In the genomic region with DNA sequence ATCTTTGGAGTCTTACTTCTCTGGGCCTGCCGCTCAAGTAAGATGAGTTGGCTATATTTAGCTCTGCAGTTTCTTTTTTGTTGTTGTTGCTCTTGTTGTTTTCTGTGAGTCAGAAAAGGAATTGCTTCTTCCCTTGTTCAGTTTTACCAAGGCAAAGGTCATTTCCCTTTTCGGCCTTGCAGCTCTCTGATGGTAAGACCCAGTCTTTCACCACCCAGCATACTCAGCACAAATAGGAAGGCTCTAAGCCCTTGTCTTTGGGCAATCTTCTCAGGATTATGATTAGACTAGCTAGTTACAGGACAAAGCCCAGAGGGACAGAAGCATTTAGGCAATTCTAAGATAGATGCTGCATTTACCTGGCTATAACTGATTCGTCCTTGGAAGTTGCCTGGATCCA, we compare ENCODE assay signal across 9 mouse cellular contexts. TPM values are rescaled to one million over a fixed set of nuclear protein-coding genes. Genes with fewer than 3 reads are reported as not detected.
DNase-seq lines count a peak whose midpoint lies in the region; ATAC-seq and TF ChIP-seq lines count a peak whose summit lies in the region.
"Had no signal": no experiment of that assay in that cellular context is flagged by ENCODE, and none has a peak within 500 bp of the region (broad histone marks: within the 10 kb centered on the region; RNA-seq: fewer than 3 reads in every experiment).

No protein-coding gene starts in this region.

- H3K4me1 ChIP-seq in liver, adult 2 months (ENCODE audit: control insufficient read depth, insufficient read depth, low read length): peaks cover 11% of the 10 kb centered on the region
- H3K4me1 ChIP-seq in heart, embryonic 15.5 days (replicated peaks): peaks cover 26% of the 10 kb centered on the region
- H3K4me1 ChIP-seq in megakaryocyte, embryonic 14.5 days: peaks cover 51% of the 10 kb centered on the region

- DNase-seq in adrenal gland, adult 2 months: peak; percentile 45
- no peak for DNase-seq in adrenal gland, adult 8-10 months
- peak; percentile 77 for DNase-seq in liver, adult 2 months (ENCODE audit: extremely low read depth, low read depth, low spot score)
- no peak for DNase-seq in liver
- no peak for DNase-seq in right cerebral cortex, postnatal 10 days (ENCODE audit: low spot score in 2 of 2)
- no peak for DNase-seq in spleen, postnatal 4 days (ENCODE audit: low spot score in 2 of 2)
- DNase-seq: adrenal gland, postnatal 25 days had no signal

- no peak for TF ChIP-seq POLR2A in liver, adult 2 months (IDR thresholded peaks at IDR 0.05; ENCODE audit: extremely low read depth, insufficient read depth, low read length)

- H3K27ac ChIP-seq in liver, adult 2 months (replicated peaks; ENCODE audit: insufficient read depth, low read depth, low read length): peak overlapping the region; percentile 71
- H3K27ac ChIP-seq in heart, embryonic 15.5 days: peak overlapping the region; percentile 85; the same call in 1 of the 2 replicates

- H3K27me3 ChIP-seq in liver, adult 2 months (ENCODE audit: control insufficient read depth, insufficient read depth, low read length): no peaks in the 10 kb centered on the region
- H3K27me3 ChIP-seq in heart, embryonic 15.5 days: no peaks in the 10 kb centered on the region
- no peaks in the 10 kb centered on the region for H3K27me3 ChIP-seq in megakaryocyte, embryonic 14.5 days (replicated peaks)

- peak overlapping the region; percentile 63 for H3K4me3 ChIP-seq in liver, adult 2 months (ENCODE audit: insufficient read depth, low read depth, low read length)
- H3K4me3 ChIP-seq in heart, embryonic 15.5 days: peak overlapping the region; percentile 89; the same call in 1 of the 2 replicates
- peak overlapping the region; percentile 100 for H3K4me3 ChIP-seq in megakaryocyte, embryonic 14.5 days (replicated peaks)

- peak overlapping the region; percentile 62 for H3K9ac ChIP-seq in liver, adult 2 months (ENCODE audit: low read depth, low read length)
- no peak overlapping the region for H3K9ac ChIP-seq in heart, embryonic 15.5 days

- peaks cover 13% of the 10 kb centered on the region for H3K79me2 ChIP-seq in liver, adult 2 months (ENCODE audit: control insufficient read depth, insufficient read depth, low read length)

- H3K9me3 ChIP-seq in heart, embryonic 15.5 days (replicated peaks): no peaks in the 10 kb centered on the region
- no peaks in the 10 kb centered on the region for H3K9me3 ChIP-seq in megakaryocyte, embryonic 14.5 days

- TF ChIP-seq CTCF in liver, adult 2 months (IDR thresholded peaks at IDR 0.05; ENCODE audit: low read depth, low read length): no peak

- 21% methylated on average over 3 of the region's 3 CpGs for WGBS in liver, adult 2 months
- 84% methylated on average over 3 of the region's 3 CpGs for WGBS in heart, embryonic 15.5 days

- H3K36me3 ChIP-seq in liver, adult 2 months (ENCODE audit: control insufficient read depth, insufficient read depth, low read length): peaks cover 31% of the 10 kb centered on the region
- H3K36me3 ChIP-seq in heart, embryonic 15.5 days: peaks cover 9% of the 10 kb centered on the region
- H3K36me3 ChIP-seq in megakaryocyte, embryonic 14.5 days (replicated peaks; ENCODE audit: low read length): peaks cover 47% of the 10 kb centered on the region

- no peak for ATAC-seq in heart, embryonic 15.5 days (replicated peaks; ENCODE audit: insufficient number of reproducible peaks, insufficient read depth, low FRiP score, low read depth)

- H3K4me2 ChIP-seq in heart, embryonic 15.5 days: 0 out of 2 replicates have a peak overlapping the region, but pooled peaks have one; percentile 1

RNA-seq across cellular contexts. Expression of a gene that starts 1.1 kb away (rescaled TPM):
- total RNA-seq in adrenal gland, adult 2 months (2021): 100 to 1,000 TPM; 106 to 112 TPM
- 20.8 and 25.6 TPM in 2 replicates for polyA plus RNA-seq in adrenal gland, adult 2 months (2012; rRNA removed)
- 100 to 1,000 TPM; 102 to 113 (median 109) TPM for total RNA-seq in adrenal gland, adult 8-10 months (2022)
- 16.8 and 23.9 TPM in 2 replicates for total RNA-seq in liver, adult 2 months (2014; rRNA removed)
- 34.1 and 34.3 TPM in 2 replicates for polyA plus RNA-seq in liver, adult 2 months (2012; rRNA removed)
- polyA plus RNA-seq in heart, embryonic 15.5 days (2015; fragmentation: Nextera tagmentation; extraction: Ambion mirVana): 39.1 and 47.8 TPM in 2 replicates
- polyA plus RNA-seq in megakaryocyte, embryonic 14.5 days (2012; ENCODE audit: insufficient read depth, low replicate concordance): 5.7 and 17.6 TPM in 2 replicates

RNA-seq across cellular contexts. Expression of a gene that starts 1.2 kb away (rescaled TPM):
- total RNA-seq in adrenal gland, adult 2 months (2021): 10 to 100 TPM; 62.8 to 79.5 TPM
- polyA plus RNA-seq in adrenal gland, adult 2 months (2012; rRNA removed): 136 and 185 TPM in 2 replicates
- total RNA-seq in adrenal gland, adult 8-10 months (2022): 10 to 100 TPM; 64.3 to 89.6 (median 75.5) TPM
- 23.9 and 30.9 TPM in 2 replicates for total RNA-seq in liver, adult 2 months (2014; rRNA removed)
- polyA plus RNA-seq in liver, adult 2 months (2012; rRNA removed): 45.8 and 46.3 TPM in 2 replicates
- polyA plus RNA-seq in heart, embryonic 15.5 days (2015; fragmentation: Nextera tagmentation; extraction: Ambion mirVana): 64.8 and 89.4 TPM in 2 replicates
- 56.4 and 77.6 TPM in 2 replicates for polyA plus RNA-seq in megakaryocyte, embryonic 14.5 days (2012; ENCODE audit: insufficient read depth, low replicate concordance)

Comparison
In these comparisons a context has a peak if more than half of its experiments do, and no peak if none do; other contexts are left out.
1. DNase-seq: peak in adrenal gland, adult 2 months (single experiment) and liver, adult 2 months (single experiment); none in adrenal gland, adult 8-10 months (single experiment), liver (single experiment), right cerebral cortex, postnatal 10 days (0 of 2) and spleen, postnatal 4 days (0 of 2).
2. Peak in every context shown above with its lines, with median percentiles within 50 percentile points of each other: H3K4me3 ChIP-seq.